Mouse (Mus musculus) spleen, adult 2 months (tissue): ENCODE data around the gene Ccdc82.

ENCODE experiments used
- CTCF ChIP-seq: fragments of 200-500 bp; IDR thresholded peaks from 2 replicates; pipeline ENCODE4 v1.5.1; 2011; ENCODE audit warnings: mild to moderate bottlenecking, inconsistent platforms; ENCODE audit not compliant: insufficient read depth, insufficient read length, insufficient replicate concordance; ENCODE audit errors: extremely low read depth
- POLR2A ChIP-seq: fragments of 200-500 bp; IDR thresholded peaks from 2 replicates; pipeline ENCODE4 v1.6.1; 2011; ENCODE audit warnings: low read depth, low read length, inconsistent platforms

DNA sequence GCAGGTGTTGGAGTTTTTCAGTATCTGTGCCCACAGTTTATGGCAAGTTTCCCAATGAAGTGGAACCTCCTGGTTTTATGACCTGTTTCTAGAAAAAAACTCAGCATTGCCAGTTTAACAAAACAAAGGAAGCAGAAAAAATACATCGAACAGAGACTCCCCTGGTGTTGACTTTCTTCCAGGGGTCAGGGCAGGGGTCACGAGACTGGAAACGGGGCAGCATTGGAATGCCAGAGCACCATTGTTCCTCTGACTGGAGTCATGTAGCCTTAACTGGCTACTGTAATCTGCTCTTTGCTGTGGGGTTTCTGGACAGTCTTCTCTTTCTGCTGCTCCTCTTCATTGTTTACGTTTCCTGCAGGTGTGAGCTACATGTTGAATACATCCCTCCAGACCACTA, 16.2 kb upstream of the Ccdc82 start:
- TF ChIP-seq POLR2A: no peak
- no peak for TF ChIP-seq CTCF
